In the genomic region with DNA sequence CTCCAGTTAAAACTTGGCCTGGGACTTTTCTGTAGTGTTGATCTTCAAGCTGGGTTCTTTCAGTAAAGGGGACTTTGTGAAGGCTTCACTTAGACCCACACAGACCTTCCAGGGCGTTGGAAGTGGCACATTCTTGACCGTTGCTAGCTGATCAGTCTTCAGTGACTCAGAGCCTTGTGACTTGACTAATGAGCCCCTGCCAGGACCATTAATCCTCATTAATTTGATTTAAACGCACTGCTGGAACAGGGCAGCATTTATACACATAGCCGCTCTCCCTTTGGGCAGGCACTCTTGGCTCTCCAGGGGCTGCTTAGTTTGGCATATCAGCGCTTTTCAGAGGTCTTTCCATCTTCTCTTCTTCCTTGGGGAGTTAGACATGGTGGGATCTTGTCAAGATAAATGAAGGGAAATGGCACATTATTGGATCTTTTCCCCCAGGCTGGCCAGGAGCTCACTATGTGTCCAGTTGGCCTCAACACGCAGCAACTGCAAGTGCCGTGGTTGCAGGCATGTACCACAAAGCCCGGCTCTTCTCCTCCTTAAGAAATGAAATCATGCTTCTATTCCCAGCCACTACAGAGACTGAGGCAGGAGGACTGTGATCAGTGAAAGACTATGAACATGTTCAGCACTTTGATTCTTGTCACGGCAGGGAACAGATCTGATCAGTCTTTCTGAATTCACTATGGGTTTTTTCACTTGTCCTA, we compare ENCODE assay signal across 14 mouse cellular contexts. TPM values are rescaled to one million over a fixed set of nuclear protein-coding genes. Genes with fewer than 3 reads are reported as not detected.
DNase-seq lines count a peak whose midpoint lies in the region; ATAC-seq and TF ChIP-seq lines count a peak whose summit lies in the region.
"Had no signal": no experiment of that assay in that cellular context is flagged by ENCODE, and none has a peak within 500 bp of the region (broad histone marks: within the 10 kb centered on the region; RNA-seq: fewer than 3 reads in every experiment).

No protein-coding gene starts in this region.

- peak; percentile 28 to 58 for DNase-seq in adrenal gland, adult (ENCODE audit: inconsistent age in 2 of 2, low spot score in 1 of 2)
- DNase-seq in adrenal gland, postnatal 10 days: no peak
- DNase-seq in midbrain, postnatal 0 days (ENCODE audit: low spot score): peak; percentile 34
- peak; percentile 31 for DNase-seq in kidney, postnatal 14 days
- peak; percentile 85 for DNase-seq in retina, postnatal 1 day
- DNase-seq in thymus, postnatal 10 days (ENCODE audit: low spot score in 2 of 2): no peak
- DNase-seq: liver, embryonic 13.5 days; lung, postnatal 14 days; midbrain, embryonic 14.5 days; spleen, adult 18-20 months had no signal

- no peak for ATAC-seq in midbrain, postnatal 0 days (ENCODE audit: low FRiP score)
- no peak for ATAC-seq in midbrain, embryonic 15.5 days (replicated peaks)
- ATAC-seq in frontal cortex, adult (ENCODE audit: low TSS enrichment): no peak
- ATAC-seq: activated CD4-positive, CD25-positive, alpha-beta regulatory T cell, adult 4 months had no signal

- no peak for TF ChIP-seq CTCF in midbrain, postnatal 0 days (IDR thresholded peaks at IDR 0.05)

- H3K4me2 ChIP-seq in midbrain, postnatal 0 days (ENCODE audit: low read depth, low read length, poor library complexity, severe bottlenecking): no peak overlapping the region
- no peak overlapping the region for H3K4me2 ChIP-seq in midbrain, embryonic 15.5 days
- H3K4me2 ChIP-seq: heart, embryonic 11.5 days; liver, embryonic 13.5 days had no signal

- no peak overlapping the region for H3K9ac ChIP-seq in midbrain, postnatal 0 days (replicated peaks; ENCODE audit: low read length, poor library complexity, severe bottlenecking)
- no peak overlapping the region for H3K9ac ChIP-seq in midbrain, embryonic 15.5 days
- H3K9ac ChIP-seq: liver, embryonic 13.5 days had no signal

- H3K9me3 ChIP-seq in midbrain, postnatal 0 days (ENCODE audit: low read length): no peaks in the 10 kb centered on the region
- no peaks in the 10 kb centered on the region for H3K9me3 ChIP-seq in midbrain, embryonic 15.5 days
- H3K9me3 ChIP-seq: liver, embryonic 13.5 days had no signal

- no peak overlapping the region for H3K27ac ChIP-seq in midbrain, postnatal 0 days (ENCODE audit: low read depth, low read length)
- no peak overlapping the region for H3K27ac ChIP-seq in midbrain, embryonic 15.5 days
- H3K27ac ChIP-seq: liver, embryonic 13.5 days had no signal

- 48% methylated on average over 9 of the region's 9 CpGs for WGBS in midbrain, postnatal 0 days
- 58% methylated on average over 9 of the region's 9 CpGs for WGBS in midbrain, embryonic 15.5 days

- no peaks in the 10 kb centered on the region for H3K36me3 ChIP-seq in midbrain, postnatal 0 days (ENCODE audit: insufficient read depth, low read length)
- H3K36me3 ChIP-seq in midbrain, embryonic 15.5 days (replicated peaks): no peaks in the 10 kb centered on the region
- H3K36me3 ChIP-seq: liver, embryonic 13.5 days had no signal

- H3K4me1 ChIP-seq in midbrain, postnatal 0 days (ENCODE audit: insufficient read depth, low read length): no peaks in the 10 kb centered on the region
- H3K4me1 ChIP-seq in midbrain, embryonic 15.5 days: no peaks in the 10 kb centered on the region
- H3K4me1 ChIP-seq: liver, embryonic 13.5 days had no signal

- H3K27me3 ChIP-seq in midbrain, postnatal 0 days (ENCODE audit: insufficient read depth, low read length): no peaks in the 10 kb centered on the region
- H3K27me3 ChIP-seq in midbrain, embryonic 15.5 days (replicated peaks): no peaks in the 10 kb centered on the region

- no peak overlapping the region for H3K4me3 ChIP-seq in midbrain, postnatal 0 days (ENCODE audit: low read depth, low read length)
- H3K4me3 ChIP-seq in midbrain, embryonic 15.5 days: no peak overlapping the region
- H3K4me3 ChIP-seq: liver, embryonic 13.5 days had no signal

RNA-seq across cellular contexts. Expression of gene Wdr35, which starts 11.9 kb away (rescaled TPM):
- 10 to 100 TPM; 12.4 to 15.4 TPM for total RNA-seq in adrenal gland, postnatal 10 days (2021)
- total RNA-seq in midbrain, postnatal 0 days (2014; rRNA removed): 19.3 and 24.2 TPM in 2 replicates
- 21.4 and 22.4 TPM in 2 replicates for polyA plus RNA-seq in midbrain, postnatal 0 days (2015; fragmentation: Nextera tagmentation; extraction: Ambion mirVana)
- 23.1 and 24.0 TPM in 2 replicates for polyA plus RNA-seq in midbrain, embryonic 15.5 days (2015; fragmentation: Nextera tagmentation; extraction: Ambion mirVana)

RNA-seq across cellular contexts. Expression of gene Matn3, which starts 14.0 kb away (rescaled TPM):
- total RNA-seq in adrenal gland, postnatal 10 days (2021): under 1 TPM in 1 of 2 experiments, not detected in 1; 0.30 TPM
- 0.33 and 0.38 TPM in 2 replicates for total RNA-seq in midbrain, postnatal 0 days (2014; rRNA removed)
- 0.11 and 0.29 TPM in 2 replicates for polyA plus RNA-seq in midbrain, postnatal 0 days (2015; fragmentation: Nextera tagmentation; extraction: Ambion mirVana)
- 0.19 TPM in 1 of 2 replicates, not detected in the other for polyA plus RNA-seq in midbrain, embryonic 15.5 days (2015; fragmentation: Nextera tagmentation; extraction: Ambion mirVana)
- polyA plus RNA-seq: activated CD4-positive, CD25-positive, alpha-beta regulatory T cell, adult 4 months had no signal

RNA-seq across cellular contexts. Expression of gene Laptm4a, which starts 40.3 kb away (rescaled TPM):
- total RNA-seq in adrenal gland, postnatal 10 days (2021): 100 to 1,000 TPM; 391 to 397 TPM
- total RNA-seq in midbrain, postnatal 0 days (2014; rRNA removed): 165 and 177 TPM in 2 replicates
- polyA plus RNA-seq in midbrain, postnatal 0 days (2015; fragmentation: Nextera tagmentation; extraction: Ambion mirVana): 225 TPM in 2 replicates
- 171 and 181 TPM in 2 replicates for polyA plus RNA-seq in midbrain, embryonic 15.5 days (2015; fragmentation: Nextera tagmentation; extraction: Ambion mirVana)

Comparison
In these comparisons a context has a peak if more than half of its experiments do, and no peak if none do; other contexts are left out.
1. DNase-seq: peak in adrenal gland, adult (2 of 2), midbrain, postnatal 0 days (single experiment), kidney, postnatal 14 days (single experiment) and retina, postnatal 1 day (single experiment); none in adrenal gland, postnatal 10 days (single experiment) and thymus, postnatal 10 days (0 of 2).